Mouse (Mus musculus): ENCODE results near the gene Stt3b. TPM values are rescaled to one million over a fixed set of nuclear protein-coding genes. Genes with fewer than 3 reads are reported as not detected.

The Stt3b gene
- polyA plus RNA-seq, 1 experiment from 2014 or later, result 132 TPM

DNA sequence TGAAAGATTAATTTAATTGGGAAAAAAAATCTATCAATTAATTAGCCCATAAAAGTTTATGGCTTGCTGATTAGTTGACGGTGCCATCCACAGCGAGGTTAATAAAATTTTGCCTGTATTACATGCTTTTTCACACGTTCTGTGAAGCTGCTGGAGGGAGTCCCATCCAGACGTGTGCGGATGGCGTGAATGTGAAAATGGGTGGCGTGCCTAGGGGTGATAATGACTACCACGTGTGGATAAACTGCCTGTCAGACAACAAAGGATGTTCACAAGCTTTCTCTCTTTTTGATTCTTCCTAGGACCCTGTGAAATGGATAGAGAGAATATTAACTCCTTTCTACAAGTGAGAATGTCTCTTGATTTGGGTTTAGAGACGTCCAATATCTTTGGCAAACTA, 31.4 kb upstream of the Stt3b start:
- H3K4me2 ChIP-seq (ENCODE audit: low read depth), result no peak overlapping the region
- H3K4me1 ChIP-seq (ENCODE audit: control insufficient read depth, insufficient read depth, low read length), result no peaks in the 10 kb centered on the region
- DNase-seq (ENCODE audit: low spot score), result no peak
- WGBS, result 66% methylated on average over 9 of the region's 9 CpGs
- H3K4me3 ChIP-seq (ENCODE audit: low read depth, low read length), result no peak overlapping the region
- H3K27ac ChIP-seq (ENCODE audit: low read depth, low read length), result no peak overlapping the region
- no peaks in the 10 kb centered on the region for H3K36me3 ChIP-seq (ENCODE audit: control insufficient read depth, insufficient read depth, low read length)
- no peaks in the 10 kb centered on the region for H3K9me3 ChIP-seq (ENCODE audit: control insufficient read depth, low read length)
- no peaks in the 10 kb centered on the region for H3K27me3 ChIP-seq (ENCODE audit: control insufficient read depth, insufficient read depth, low read length)
- no peak overlapping the region for H3K9ac ChIP-seq (ENCODE audit: low read length)
- no peak for ATAC-seq (ENCODE audit: insufficient read depth, low FRiP score, low TSS enrichment)

DNA sequence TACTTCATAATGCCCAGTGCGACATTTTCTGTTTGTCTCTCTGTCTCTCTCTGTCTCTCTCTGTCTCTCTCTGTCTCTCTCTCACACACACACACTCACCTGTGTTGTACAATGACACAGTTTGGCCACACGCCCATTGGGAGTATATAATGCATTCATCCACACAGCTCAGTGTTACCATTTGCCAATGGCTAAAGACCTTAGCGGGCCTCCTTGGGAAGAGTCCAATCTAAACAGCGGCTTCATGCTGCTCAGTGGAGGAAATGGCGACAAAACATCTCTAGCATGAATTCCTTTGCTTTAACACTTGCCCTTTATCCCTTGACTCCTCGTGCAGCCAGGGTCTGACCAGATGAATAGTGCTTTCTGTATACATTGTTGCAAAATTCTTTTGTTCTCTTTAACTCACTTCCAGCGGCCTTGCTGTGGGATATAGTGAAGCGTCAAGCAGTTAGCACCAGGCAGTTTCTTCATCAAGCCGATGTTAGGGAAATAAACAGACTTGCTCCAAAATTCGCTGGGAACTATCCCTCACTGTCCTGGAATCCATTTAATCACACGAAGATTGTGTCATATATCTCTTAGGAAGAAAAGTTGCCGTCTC, 30.1 kb upstream of the Stt3b start:
- 53% methylated on average over 12 of the region's 12 CpGs for WGBS
- no peak for ATAC-seq (ENCODE audit: insufficient read depth, low FRiP score, low TSS enrichment)
- H3K4me1 ChIP-seq (ENCODE audit: control insufficient read depth, insufficient read depth, low read length), result no peaks in the 10 kb centered on the region
- H3K4me3 ChIP-seq (ENCODE audit: low read depth, low read length), result no peak overlapping the region
- no peak overlapping the region for H3K4me2 ChIP-seq (ENCODE audit: low read depth)
- no peaks in the 10 kb centered on the region for H3K9me3 ChIP-seq (ENCODE audit: control insufficient read depth, low read length)
- no peak overlapping the region for H3K9ac ChIP-seq (ENCODE audit: low read length)
- DNase-seq (ENCODE audit: low spot score), result no peak
- H3K36me3 ChIP-seq (ENCODE audit: control insufficient read depth, insufficient read depth, low read length), result no peaks in the 10 kb centered on the region
- no peaks in the 10 kb centered on the region for H3K27me3 ChIP-seq (ENCODE audit: control insufficient read depth, insufficient read depth, low read length)
- no peak overlapping the region for H3K27ac ChIP-seq (ENCODE audit: low read depth, low read length)

DNA sequence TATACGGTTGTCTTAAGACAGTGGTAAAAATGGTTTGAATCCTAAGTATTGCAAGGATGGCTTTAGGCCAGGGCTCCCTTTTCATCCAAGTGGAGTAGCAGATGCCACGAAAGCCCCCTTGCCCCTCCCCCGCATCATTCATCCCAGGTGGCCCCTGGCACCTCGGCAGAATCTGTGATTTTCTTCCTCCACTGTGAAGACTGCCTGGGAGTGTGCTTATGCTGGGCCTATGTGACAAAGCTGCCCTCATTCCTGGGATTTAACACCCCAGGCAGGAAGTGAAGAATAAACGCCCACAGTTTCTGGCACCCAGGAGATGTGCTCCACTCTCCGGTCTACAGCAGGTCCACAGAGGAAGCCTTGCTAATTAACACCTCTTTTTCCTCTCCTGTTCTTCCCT, 28.6 kb upstream of the Stt3b start:
- Histone ChIP-seq H3K4me3 (ENCODE audit: low read depth, low read length) (no peak overlapping the region), H3K4me1 (ENCODE audit: control insufficient read depth, insufficient read depth, low read length) (no peaks in the 10 kb centered on the region), H3K27ac (ENCODE audit: low read depth, low read length) (no peak overlapping the region), H3K4me2 (ENCODE audit: low read depth) (no peak overlapping the region), H3K9me3 (ENCODE audit: control insufficient read depth, low read length) (no peaks in the 10 kb centered on the region), H3K9ac (ENCODE audit: low read length) (no peak overlapping the region), H3K27me3 (ENCODE audit: control insufficient read depth, insufficient read depth, low read length) (no peaks in the 10 kb centered on the region), H3K36me3 (ENCODE audit: control insufficient read depth, insufficient read depth, low read length) (no peaks in the 10 kb centered on the region)
- no peak for ATAC-seq (ENCODE audit: insufficient read depth, low FRiP score, low TSS enrichment)
- DNase-seq (ENCODE audit: low spot score), result no peak
- 46% methylated on average over 6 of the region's 6 CpGs for WGBS

DNA sequence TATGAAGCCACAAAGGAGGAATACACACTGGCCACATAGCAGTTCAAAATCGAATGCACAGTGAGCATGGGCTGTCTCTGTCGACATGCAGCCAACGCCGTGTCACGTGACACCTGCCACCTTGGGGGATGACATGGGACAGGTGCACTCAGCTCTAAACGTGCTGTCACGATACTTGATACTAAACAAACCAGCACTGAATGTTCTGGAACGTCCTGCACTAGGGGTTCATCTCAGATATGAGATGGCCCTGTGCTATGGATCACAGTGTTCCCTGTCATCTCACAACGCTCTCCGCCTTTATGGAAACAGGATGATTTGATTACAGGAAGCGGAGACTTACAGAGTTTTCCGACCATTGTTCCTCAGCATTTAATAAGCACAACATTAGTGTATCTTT, 22.8 kb upstream of the Stt3b start:
- no peak overlapping the region for H3K9ac ChIP-seq (ENCODE audit: low read length)
- ATAC-seq (ENCODE audit: insufficient read depth, low FRiP score, low TSS enrichment) (no peak), DNase-seq (ENCODE audit: low spot score) (no peak)
- H3K4me3 ChIP-seq (ENCODE audit: low read depth, low read length), result no peak overlapping the region
- H3K27ac ChIP-seq (ENCODE audit: low read depth, low read length), result no peak overlapping the region
- 78% methylated on average over 12 of the region's 12 CpGs for WGBS
- no peaks in the 10 kb centered on the region for H3K4me1 ChIP-seq (ENCODE audit: control insufficient read depth, insufficient read depth, low read length)
- no peak overlapping the region for H3K4me2 ChIP-seq (ENCODE audit: low read depth)
- no peaks in the 10 kb centered on the region for H3K36me3 ChIP-seq (ENCODE audit: control insufficient read depth, insufficient read depth, low read length)
- no peaks in the 10 kb centered on the region for H3K9me3 ChIP-seq (ENCODE audit: control insufficient read depth, low read length)
- no peaks in the 10 kb centered on the region for H3K27me3 ChIP-seq (ENCODE audit: control insufficient read depth, insufficient read depth, low read length)

DNA sequence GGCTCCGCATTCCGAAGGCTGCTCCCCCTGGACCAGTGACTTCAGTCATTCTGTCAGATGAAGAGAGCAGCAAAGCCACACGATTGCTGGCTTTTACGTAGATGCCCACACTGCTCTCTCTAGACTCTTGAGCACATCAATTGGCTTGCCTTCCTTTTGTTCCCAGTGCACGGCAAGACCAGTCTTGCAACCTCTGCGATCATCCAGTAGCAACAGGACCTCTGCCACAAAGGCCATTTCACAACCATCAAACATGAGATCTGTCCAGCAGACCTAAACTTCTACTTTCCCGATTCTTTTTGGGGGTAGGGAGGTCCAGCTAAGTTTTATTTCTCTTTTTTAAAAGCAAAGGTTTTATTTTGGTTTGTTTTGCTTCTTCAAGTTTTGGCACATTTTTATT, 22.1 kb upstream of the Stt3b start:
- DNase-seq (ENCODE audit: low spot score) (no peak), ATAC-seq (ENCODE audit: insufficient read depth, low FRiP score, low TSS enrichment) (no peak)
- Histone ChIP-seq H3K27ac (ENCODE audit: low read depth, low read length) (no peak overlapping the region), H3K9ac (ENCODE audit: low read length) (no peak overlapping the region), H3K4me1 (ENCODE audit: control insufficient read depth, insufficient read depth, low read length) (no peaks in the 10 kb centered on the region), H3K4me3 (ENCODE audit: low read depth, low read length) (no peak overlapping the region), H3K36me3 (ENCODE audit: control insufficient read depth, insufficient read depth, low read length) (no peaks in the 10 kb centered on the region), H3K4me2 (ENCODE audit: low read depth) (no peak overlapping the region), H3K27me3 (ENCODE audit: control insufficient read depth, insufficient read depth, low read length) (no peaks in the 10 kb centered on the region), H3K9me3 (ENCODE audit: control insufficient read depth, low read length) (no peaks in the 10 kb centered on the region)
- WGBS, result 75% methylated on average over 7 of the region's 7 CpGs

DNA sequence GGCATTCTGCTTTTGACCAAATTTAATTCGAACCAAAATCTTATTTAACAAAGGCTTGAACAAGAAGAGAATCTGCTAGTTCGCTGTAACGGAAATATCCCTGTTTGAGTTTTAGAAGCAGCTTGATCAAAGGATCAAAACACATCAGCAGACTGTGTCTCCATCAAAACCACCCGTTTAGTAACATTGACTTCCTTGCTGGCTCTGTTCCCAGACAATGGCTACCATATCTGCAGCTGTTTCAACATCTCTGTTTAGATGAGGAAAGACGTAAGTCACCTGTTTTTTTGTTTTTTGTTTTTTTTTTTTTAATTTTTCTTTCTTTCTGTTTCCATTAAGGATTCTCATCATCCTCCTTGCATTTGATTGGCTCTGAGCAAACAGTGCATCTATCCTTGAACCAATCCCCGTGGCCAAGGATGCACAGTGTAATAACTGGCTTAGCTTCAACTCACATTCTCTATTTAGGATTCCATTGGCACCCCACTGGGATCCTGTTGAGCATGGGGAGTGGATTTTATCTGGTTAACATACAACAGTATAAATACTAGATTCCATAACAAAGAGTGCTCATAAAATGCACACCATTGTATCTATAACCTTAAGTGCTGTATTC, 20.7 kb upstream of the Stt3b start:
- WGBS, result 82% methylated on average over 6 of the region's 6 CpGs
- Histone ChIP-seq H3K9me3 (ENCODE audit: control insufficient read depth, low read length) (no peaks in the 10 kb centered on the region), H3K9ac (ENCODE audit: low read length) (no peak overlapping the region), H3K27me3 (ENCODE audit: control insufficient read depth, insufficient read depth, low read length) (no peaks in the 10 kb centered on the region), H3K4me2 (ENCODE audit: low read depth) (no peak overlapping the region), H3K4me1 (ENCODE audit: control insufficient read depth, insufficient read depth, low read length) (no peaks in the 10 kb centered on the region), H3K36me3 (ENCODE audit: control insufficient read depth, insufficient read depth, low read length) (no peaks in the 10 kb centered on the region), H3K4me3 (ENCODE audit: low read depth, low read length) (no peak overlapping the region), H3K27ac (ENCODE audit: low read depth, low read length) (no peak overlapping the region)
- no peak for DNase-seq (ENCODE audit: low spot score)
- ATAC-seq (ENCODE audit: insufficient read depth, low FRiP score, low TSS enrichment), result no peak

DNA sequence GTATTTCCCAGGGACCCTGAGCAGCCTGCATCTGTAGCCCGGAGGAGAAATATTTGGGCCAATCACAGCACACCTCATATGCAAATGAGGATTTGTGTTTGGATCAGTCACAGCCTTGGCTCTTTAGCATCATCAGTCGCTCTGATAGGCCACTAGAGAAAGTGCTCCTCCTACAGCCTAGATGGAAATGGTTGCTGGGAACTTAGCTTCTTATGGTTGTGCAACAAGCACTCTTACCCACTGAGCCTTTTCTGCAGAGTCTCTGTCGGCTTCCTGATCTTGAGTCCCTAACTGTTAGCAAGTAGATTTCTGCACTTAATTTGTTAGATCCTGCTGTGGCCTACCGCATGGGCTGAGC, 16.3 kb upstream of the Stt3b start:
- H3K27ac ChIP-seq (ENCODE audit: low read depth, low read length), result no peak overlapping the region
- no peaks in the 10 kb centered on the region for H3K4me1 ChIP-seq (ENCODE audit: control insufficient read depth, insufficient read depth, low read length)
- H3K4me3 ChIP-seq (ENCODE audit: low read depth, low read length), result no peak overlapping the region
- no peaks in the 10 kb centered on the region for H3K36me3 ChIP-seq (ENCODE audit: control insufficient read depth, insufficient read depth, low read length)
- H3K4me2 ChIP-seq (ENCODE audit: low read depth), result no peak overlapping the region
- 89% methylated on average over 4 of the region's 4 CpGs for WGBS
- ATAC-seq (ENCODE audit: insufficient read depth, low FRiP score, low TSS enrichment) (no peak), DNase-seq (ENCODE audit: low spot score) (no peak)
- H3K27me3 ChIP-seq (ENCODE audit: control insufficient read depth, insufficient read depth, low read length), result no peaks in the 10 kb centered on the region
- H3K9me3 ChIP-seq (ENCODE audit: control insufficient read depth, low read length), result no peaks in the 10 kb centered on the region
- H3K9ac ChIP-seq (ENCODE audit: low read length), result no peak overlapping the region

DNA sequence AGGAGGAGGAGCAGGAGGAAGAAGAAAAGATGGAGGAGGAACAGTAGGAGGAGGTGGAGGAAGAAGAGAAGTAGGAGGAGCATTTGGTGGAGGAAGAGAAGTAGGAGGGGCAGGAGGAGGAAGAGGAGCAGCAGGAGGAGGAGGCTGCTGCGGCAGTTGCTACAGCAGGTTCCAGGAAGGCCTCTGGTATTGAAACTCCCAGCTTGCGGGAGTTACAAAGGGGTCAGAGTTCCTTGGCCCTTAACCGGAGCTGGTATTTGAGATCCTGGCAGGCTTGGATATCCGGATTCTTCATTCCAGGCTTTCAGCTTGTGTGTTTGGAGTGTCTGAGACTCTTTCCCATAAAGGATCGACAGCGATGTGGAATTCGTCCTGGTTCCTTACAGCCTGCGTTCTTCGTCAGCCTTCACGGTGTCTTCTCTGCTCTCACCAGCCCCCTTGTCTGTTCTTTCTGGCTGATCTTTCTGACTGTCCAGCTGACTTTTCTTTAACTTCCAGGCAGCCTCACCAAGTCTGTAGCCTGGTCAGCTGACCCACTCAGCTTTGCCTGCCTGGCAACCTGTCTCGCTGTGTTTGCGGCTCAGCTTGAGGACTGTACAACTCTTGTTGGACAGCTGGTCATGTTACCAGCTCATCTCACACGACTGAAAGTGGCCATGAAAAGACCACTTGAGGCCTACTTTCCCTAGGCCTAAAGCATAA, 15.8 kb upstream of the Stt3b start:
- Histone ChIP-seq H3K4me3 (ENCODE audit: low read depth, low read length) (no peak overlapping the region), H3K4me1 (ENCODE audit: control insufficient read depth, insufficient read depth, low read length) (no peaks in the 10 kb centered on the region), H3K36me3 (ENCODE audit: control insufficient read depth, insufficient read depth, low read length) (no peaks in the 10 kb centered on the region), H3K27ac (ENCODE audit: low read depth, low read length) (no peak overlapping the region), H3K9ac (ENCODE audit: low read length) (no peak overlapping the region), H3K27me3 (ENCODE audit: control insufficient read depth, insufficient read depth, low read length) (no peaks in the 10 kb centered on the region), H3K4me2 (ENCODE audit: low read depth) (no peak overlapping the region), H3K9me3 (ENCODE audit: control insufficient read depth, low read length) (no peaks in the 10 kb centered on the region)
- 84% methylated on average over 13 of the region's 13 CpGs for WGBS
- ATAC-seq (ENCODE audit: insufficient read depth, low FRiP score, low TSS enrichment), result no peak
- no peak for DNase-seq (ENCODE audit: low spot score)

DNA sequence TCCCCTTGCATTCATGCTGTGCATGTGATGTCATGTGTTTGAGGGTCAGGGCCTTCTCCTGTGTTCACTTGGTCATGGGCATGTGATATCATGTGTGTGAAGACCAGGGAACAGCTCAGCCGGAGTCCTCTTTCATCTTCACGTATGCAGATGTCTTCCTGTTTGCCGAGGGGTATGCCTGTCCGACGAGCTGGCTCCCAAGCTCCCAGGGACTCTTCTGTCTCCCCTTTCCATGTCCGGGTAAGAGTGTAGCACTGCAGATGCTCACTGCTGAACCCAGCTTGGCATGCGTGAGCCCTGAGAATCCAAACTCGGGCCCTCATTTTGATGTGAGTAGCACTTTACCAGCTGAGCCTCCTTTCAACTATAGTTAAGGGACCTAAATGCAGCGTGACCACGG, 13.4 kb upstream of the Stt3b start:
- no peaks in the 10 kb centered on the region for H3K4me1 ChIP-seq (ENCODE audit: control insufficient read depth, insufficient read depth, low read length)
- H3K27me3 ChIP-seq (ENCODE audit: control insufficient read depth, insufficient read depth, low read length), result no peaks in the 10 kb centered on the region
- 13% methylated on average over 10 of the region's 10 CpGs for WGBS
- H3K4me2 ChIP-seq (ENCODE audit: low read depth), result no peak overlapping the region
- H3K9me3 ChIP-seq (ENCODE audit: control insufficient read depth, low read length), result no peaks in the 10 kb centered on the region
- H3K27ac ChIP-seq (ENCODE audit: low read depth, low read length), result no peak overlapping the region
- ATAC-seq (ENCODE audit: insufficient read depth, low FRiP score, low TSS enrichment) (peak; percentile 48; the same call in 1 of the 2 replicates), DNase-seq (ENCODE audit: low spot score) (no peak)
- no peaks in the 10 kb centered on the region for H3K36me3 ChIP-seq (ENCODE audit: control insufficient read depth, insufficient read depth, low read length)
- no peak overlapping the region for H3K4me3 ChIP-seq (ENCODE audit: low read depth, low read length)
- no peak overlapping the region for H3K9ac ChIP-seq (ENCODE audit: low read length)

All from neural tube, embryonic 11.5 days (tissue).